Comparison of ENCODE assay signal across 7 mouse cellular contexts in the genomic region with DNA sequence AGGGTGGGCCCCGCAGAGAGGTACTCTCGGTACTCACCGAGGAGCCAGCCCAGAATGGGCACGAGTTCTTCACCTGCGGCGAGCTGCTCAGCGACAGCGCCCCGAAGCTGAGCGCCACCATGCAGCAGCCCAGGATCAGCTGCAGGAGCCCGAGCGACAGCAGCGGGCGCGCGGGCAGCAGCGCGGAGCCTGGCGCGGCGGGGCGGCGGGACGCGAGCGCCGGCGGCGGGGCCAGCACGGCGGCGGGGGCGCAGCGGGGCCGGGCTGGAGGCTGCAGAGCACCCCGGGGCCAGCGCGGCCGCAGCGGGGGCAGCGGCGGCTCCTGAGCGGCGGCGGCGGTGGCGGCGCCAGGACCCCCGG. TPM values are rescaled to one million over a fixed set of nuclear protein-coding genes. Genes with fewer than 3 reads are reported as not detected.
A peak's percentile ranks its signal among the peaks of the same experiment; 100 is the strongest.
DNase-seq lines count a peak whose midpoint lies in the region; ATAC-seq lines count a peak whose summit lies in the region.

No protein-coding gene starts in this region.

- peak overlapping the region; percentile 53 for H3K4me3 ChIP-seq in embryonic facial prominence, embryonic 12.5 days
- peak overlapping the region; percentile 83 for H3K4me3 ChIP-seq in midbrain, embryonic 16.5 days (ENCODE audit: low read depth, low read length)

- H3K9me3 ChIP-seq in embryonic facial prominence, embryonic 12.5 days, result no peaks in the 10 kb centered on the region
- H3K9me3 ChIP-seq in midbrain, embryonic 16.5 days (replicated peaks; ENCODE audit: control insufficient read depth, low read length, poor library complexity, severe bottlenecking), result no peaks in the 10 kb centered on the region

- H3K4me2 ChIP-seq in embryonic facial prominence, embryonic 12.5 days (replicated peaks), result peak overlapping the region; percentile 93
- peak overlapping the region; percentile 90 for H3K4me2 ChIP-seq in midbrain, embryonic 16.5 days (ENCODE audit: low read length)

- H3K4me1 ChIP-seq in embryonic facial prominence, embryonic 12.5 days, result peaks cover 9% of the 10 kb centered on the region; the same call in 1 of the 2 replicates
- peaks cover 11% of the 10 kb centered on the region for H3K4me1 ChIP-seq in midbrain, embryonic 16.5 days (ENCODE audit: control insufficient read depth, insufficient read depth, low read length)

- peak; percentile 14 for DNase-seq in thymus, postnatal 4 days
- no peak for DNase-seq in thymus, postnatal 36 days
- peak; percentile 46 to 51 for DNase-seq in heart, postnatal 14 days
- peak; percentile 37 to 61 for DNase-seq in left cerebral cortex, postnatal 36 days (ENCODE audit: low spot score in 2 of 2)

- no peak for ATAC-seq in embryonic facial prominence, embryonic 12.5 days (ENCODE audit: insufficient number of reproducible peaks, insufficient read depth, low FRiP score, low TSS enrichment)
- ATAC-seq in midbrain, embryonic 16.5 days, result peak; percentile 81
- ATAC-seq in CD4-positive, CD25-positive, alpha-beta regulatory T cell, adult 4 months, result no peak

- peaks cover 43% of the 10 kb centered on the region for H3K27me3 ChIP-seq in embryonic facial prominence, embryonic 12.5 days
- peaks cover 3% of the 10 kb centered on the region; the same call in 1 of the 2 replicates for H3K27me3 ChIP-seq in midbrain, embryonic 16.5 days (ENCODE audit: control insufficient read depth, insufficient read depth, low read depth, low read length)

- 1% methylated on average over 32 of the region's 49 CpGs for WGBS in embryonic facial prominence, embryonic 12.5 days
- WGBS in midbrain, embryonic 16.5 days, result under 1% methylated on average over 25 of the region's 49 CpGs

- no peaks in the 10 kb centered on the region for H3K36me3 ChIP-seq in embryonic facial prominence, embryonic 12.5 days
- H3K36me3 ChIP-seq in midbrain, embryonic 16.5 days (ENCODE audit: control insufficient read depth, insufficient read depth, low read length), result no peaks in the 10 kb centered on the region

- peak overlapping the region; percentile 67 for H3K9ac ChIP-seq in embryonic facial prominence, embryonic 12.5 days
- H3K9ac ChIP-seq in midbrain, embryonic 16.5 days (ENCODE audit: low read depth, low read length), result peak overlapping the region; percentile 79

- no peak overlapping the region for H3K27ac ChIP-seq in embryonic facial prominence, embryonic 12.5 days
- H3K27ac ChIP-seq in midbrain, embryonic 16.5 days (ENCODE audit: low read length), result peak overlapping the region; percentile 80

- intact Hi-C loops in heart, postnatal 14 days (cut with DNase I), result loop anchor here (5.0 kb wide), 2 partner anchors 68 to 72 kb away; no protein-coding TSS in a partner anchor
- intact Hi-C loops in left cerebral cortex, postnatal 36 days (cut with DNase I), result no loop called here

RNA-seq across cellular contexts. Expression of a gene that starts 0.3 kb away (rescaled TPM):
- 0.55 and 0.59 TPM in 2 replicates for polyA plus RNA-seq in embryonic facial prominence, embryonic 12.5 days (2016; fragmentation: Nextera tagmentation; extraction: Ambion mirVana)
- total RNA-seq in heart, postnatal 14 days (2021), result 10 to 100 TPM; 51.6 to 55.6 TPM
- 10 to 100 TPM; 10.4 to 10.5 TPM for total RNA-seq in left cerebral cortex, postnatal 36 days (2021)
- polyA plus RNA-seq in midbrain, embryonic 16.5 days (2015; fragmentation: Nextera tagmentation; extraction: Ambion mirVana), result 1.5 and 2.3 TPM in 2 replicates
- not detected for polyA plus RNA-seq in CD4-positive, CD25-positive, alpha-beta regulatory T cell, adult 4 months (2017; shearing (Covaris generic))

Comparison
In these comparisons a context has a peak if more than half of its experiments do, and no peak if none do; other contexts are left out.
1. DNase-seq: peak in thymus, postnatal 4 days (single experiment), heart, postnatal 14 days (2 of 2) and left cerebral cortex, postnatal 36 days (2 of 2); none in thymus, postnatal 36 days (0 of 2).